Mouse (Mus musculus) limb, embryonic 14.5 days (tissue): ENCODE measurements at regions not wholly inside any gene's neighbourhood (a gene's known extent, or its start where the extent isn't known, plus 50 kb on each side); places are given as distances from the start of the nearest gene placed in this dataset.

Experiments
- ATAC-seq: fragments of 200-750 bp; cut with Nextera tagmentation; 2 replicates; pipeline ENCODE4 v1.8.0; 2017; ENCODE audit warnings: low read depth, moderate number of reproducible peaks, moderate TSS enrichment; ENCODE audit not compliant: low FRiP score
- DNase-seq: peaks from one replicate; pipeline ENCODE4 v3.0.0-alpha.2; 2015; ENCODE audit warnings: low spot score
- H3K27ac ChIP-seq: fragments of 300-500 bp; sonication (generic); replicated peaks from 2 replicates; pipeline ENCODE4 v1.5.1; 2014; ENCODE audit warnings: low read depth, mild to moderate bottlenecking, low read length, moderate library complexity, mixed read lengths
- H3K27me3 ChIP-seq: fragments of 300-500 bp; sonication (generic); 2 replicates; pipeline ENCODE4 v1.6.1; 2014; ENCODE audit warnings: low read length, mixed read lengths; ENCODE audit not compliant: control insufficient read depth, insufficient read depth
- H3K36me3 ChIP-seq: fragments of 300-500 bp; sonication (generic); 2 replicates; pipeline ENCODE4 v1.6.1; 2014; ENCODE audit warnings: mild to moderate bottlenecking, low read length, moderate library complexity, mixed read lengths; ENCODE audit not compliant: control insufficient read depth, insufficient read depth
- H3K4me1 ChIP-seq: fragments of 300-500 bp; sonication (generic); 2 replicates; pipeline ENCODE4 v1.6.1; 2014; ENCODE audit warnings: antibody characterized with exemption, low read length, mixed read lengths; ENCODE audit not compliant: control insufficient read depth, insufficient read depth
- H3K4me2 ChIP-seq: fragments of 300-500 bp; sonication (generic); replicated peaks from 2 replicates; pipeline ENCODE4 v1.6.1; 2014; ENCODE audit warnings: low read depth, mild to moderate bottlenecking, low read length, moderate library complexity; ENCODE audit not compliant: severe bottlenecking
- H3K4me3 ChIP-seq: fragments of 300-500 bp; sonication (generic); replicated peaks from 2 replicates; pipeline ENCODE4 v1.5.1; 2014; ENCODE audit warnings: low read length
- H3K9ac ChIP-seq: fragments of 300-500 bp; sonication (generic); 2 replicates; pipeline ENCODE4 v1.6.1; 2014; ENCODE audit warnings: mild to moderate bottlenecking, low read depth, low read length, moderate library complexity; ENCODE audit not compliant: severe bottlenecking
- H3K9me3 ChIP-seq: fragments of 300-500 bp; sonication (generic); 2 replicates; pipeline ENCODE4 v1.6.1; 2016; ENCODE audit warnings: low read length; ENCODE audit not compliant: control insufficient read depth
- POLR2A ChIP-seq: fragments of 200-500 bp; IDR thresholded peaks from 2 replicates; pipeline ENCODE4 v1.8.0; 2012; ENCODE audit warnings: inconsistent platforms, mild to moderate bottlenecking, moderate library complexity, borderline replicate concordance; ENCODE audit not compliant: insufficient read depth, insufficient read length; ENCODE audit errors: extremely low read depth
- WGBS: fragments of 180-500 bp; shearing (Covaris S2); extraction: QIAGEN DNeasy Blood & Tissue Kit; methylation state at CpG from one replicate; pipeline ENCODE4 v1.1.7; 2014; 5-methylcytosine and 5-hydroxymethylcytosine counted together

DNA sequence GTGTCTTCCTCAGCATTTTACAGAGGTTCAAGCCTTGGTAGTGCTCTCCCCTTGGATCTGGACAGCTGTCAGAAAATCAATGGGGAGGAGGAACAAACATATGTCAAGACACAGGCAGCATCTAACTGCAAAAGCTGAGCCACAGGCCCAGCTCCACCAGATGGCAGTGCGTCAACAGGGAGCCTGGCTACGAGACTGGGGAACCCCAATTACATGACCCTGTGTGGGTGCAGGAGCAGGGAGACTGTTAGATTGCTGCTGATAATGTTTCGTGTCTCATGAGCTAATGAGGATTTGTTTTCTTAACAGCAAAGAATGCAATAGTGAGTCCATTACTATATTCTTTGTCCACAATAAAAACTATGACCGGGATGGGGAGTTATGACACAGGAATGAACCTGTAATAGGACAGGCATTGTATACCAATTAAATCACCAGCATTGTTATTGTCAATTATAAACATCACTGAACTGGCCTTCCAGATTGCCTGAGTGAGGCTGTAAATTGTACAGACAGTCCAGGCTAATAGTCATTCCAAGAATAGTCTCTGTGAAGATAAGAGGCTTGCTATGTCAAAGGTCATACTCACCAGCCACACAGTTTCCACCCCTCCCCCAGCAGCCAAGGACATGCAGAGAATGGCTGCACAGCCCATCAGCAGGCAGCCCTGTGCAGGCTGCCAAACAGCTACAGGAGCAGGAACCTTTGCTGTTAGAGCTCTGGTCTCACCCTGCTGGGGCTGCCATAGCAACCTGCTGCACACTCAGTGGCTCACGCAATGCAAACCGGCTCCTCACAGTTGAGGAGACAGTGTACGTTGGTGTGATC is 58.8 kb upstream of the Barx2 start:
- no peak for TF ChIP-seq POLR2A
- no peak overlapping the region for H3K27ac ChIP-seq
- DNase-seq (peak; percentile 32), ATAC-seq (no peak)
- H3K27me3 ChIP-seq: no peaks in the 10 kb centered on the region
- no peaks in the 10 kb centered on the region for H3K9me3 ChIP-seq
- H3K4me2 ChIP-seq: no peak overlapping the region
- 11% methylated on average over 7 of the region's 7 CpGs for WGBS
- no peak overlapping the region for H3K9ac ChIP-seq
- no peaks in the 10 kb centered on the region for H3K36me3 ChIP-seq
- no peak overlapping the region for H3K4me3 ChIP-seq
- 0 out of 2 replicates have a peak, but pooled peaks cover 5% of the 10 kb centered on the region for H3K4me1 ChIP-seq

DNA sequence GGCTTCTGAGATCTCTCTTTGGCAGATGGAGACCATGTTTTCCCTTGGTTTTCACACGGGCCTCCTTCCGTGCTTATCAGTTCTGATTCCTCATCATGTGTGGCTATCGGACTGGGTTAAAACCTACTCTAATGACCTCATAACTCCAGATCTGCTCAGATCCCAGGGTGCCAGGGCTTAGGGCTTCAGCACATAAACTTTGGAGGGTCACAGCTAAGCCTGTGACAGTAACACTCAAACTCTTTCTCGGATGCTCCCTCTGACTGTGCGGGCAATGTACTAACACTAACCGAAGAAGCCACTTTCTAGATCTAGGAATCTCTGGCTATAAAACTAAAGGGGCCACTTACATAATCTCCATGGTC is 59.3 kb upstream of the Barx2 start:
- no peak for ATAC-seq
- DNase-seq: no peak
- H3K27me3 ChIP-seq: no peaks in the 10 kb centered on the region
- no peak overlapping the region for H3K4me2 ChIP-seq
- H3K4me3 ChIP-seq: no peak overlapping the region
- TF ChIP-seq POLR2A: no peak
- H3K9ac ChIP-seq: no peak overlapping the region
- 0 out of 2 replicates have a peak, but pooled peaks cover 5% of the 10 kb centered on the region for H3K4me1 ChIP-seq
- WGBS: 48% methylated on average over 6 of the region's 6 CpGs
- H3K9me3 ChIP-seq: no peaks in the 10 kb centered on the region
- no peak overlapping the region for H3K27ac ChIP-seq
- H3K36me3 ChIP-seq: no peaks in the 10 kb centered on the region

GRCm38 (mm10) chr9:31976191-31976590 is 62.9 kb upstream of the Barx2 start:
- 38% methylated on average over 2 of the region's 2 CpGs for WGBS
- Histone ChIP-seq H3K27me3 (no peaks in the 10 kb centered on the region), H3K9ac (no peak overlapping the region), H3K4me2 (no peak overlapping the region), H3K27ac (no peak overlapping the region), H3K9me3 (peaks cover 7% of the 10 kb centered on the region; the same call in 1 of the 2 replicates), H3K36me3 (no peaks in the 10 kb centered on the region), H3K4me1 (0 out of 2 replicates have a peak, but pooled peaks cover 5% of the 10 kb centered on the region), H3K4me3 (no peak overlapping the region)
- no peak for ATAC-seq
- TF ChIP-seq POLR2A: no peak
- DNase-seq: no peak

DNA sequence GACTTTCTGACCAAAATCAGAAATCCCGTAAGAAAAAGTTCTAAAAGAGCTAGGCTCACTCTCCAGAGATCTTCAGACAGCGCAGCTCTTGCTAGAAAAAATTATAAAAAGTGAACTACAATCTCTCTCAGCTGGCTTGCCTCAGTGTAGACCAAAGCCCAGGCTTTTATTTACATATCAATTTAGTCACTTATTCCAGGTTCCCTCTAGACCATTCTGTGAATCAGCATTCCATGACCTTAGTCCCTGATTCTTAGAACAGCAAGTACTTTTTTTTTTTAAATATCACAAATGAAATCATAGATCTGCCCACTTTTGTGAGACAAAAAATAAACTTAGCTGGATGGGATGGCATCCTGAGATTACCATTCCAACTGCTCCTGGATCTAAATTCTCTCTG is 64.8 kb upstream of the Barx2 start:
- H3K27ac ChIP-seq: no peak overlapping the region
- H3K9me3 ChIP-seq: peaks cover 7% of the 10 kb centered on the region; the same call in 1 of the 2 replicates
- no peaks in the 10 kb centered on the region for H3K27me3 ChIP-seq
- ATAC-seq (no peak), DNase-seq (no peak)
- TF ChIP-seq POLR2A: no peak
- H3K9ac ChIP-seq: no peak overlapping the region
- 84% methylated on average over 2 of the region's 2 CpGs for WGBS
- H3K4me2 ChIP-seq: no peak overlapping the region
- H3K36me3 ChIP-seq: no peaks in the 10 kb centered on the region
- H3K4me3 ChIP-seq: no peak overlapping the region
- no peaks in the 10 kb centered on the region for H3K4me1 ChIP-seq

DNA sequence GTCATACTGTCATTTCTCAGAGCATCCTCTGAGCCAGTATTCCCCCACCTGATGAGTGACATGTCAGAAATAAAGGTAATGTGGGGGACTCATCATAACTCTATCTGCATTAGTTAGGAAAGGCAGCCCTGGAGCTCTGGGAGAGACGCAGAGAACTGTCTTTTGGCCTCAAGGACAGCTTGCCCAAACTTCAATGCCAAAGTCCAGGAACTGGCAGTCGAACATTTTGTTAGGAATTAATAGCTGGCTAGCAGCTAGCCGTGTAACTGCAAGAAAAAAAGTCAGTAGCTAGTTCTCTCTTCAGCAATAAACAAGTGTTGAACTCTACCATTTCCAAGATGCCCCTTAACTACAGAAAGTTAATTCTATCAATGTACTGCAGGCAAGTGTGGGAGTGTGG is 65.9 kb upstream of the Barx2 start:
- DNase-seq (no peak), ATAC-seq (no peak)
- H3K4me3 ChIP-seq: no peak overlapping the region
- no peaks in the 10 kb centered on the region for H3K27me3 ChIP-seq
- no peak overlapping the region for H3K27ac ChIP-seq
- no peak overlapping the region for H3K4me2 ChIP-seq
- peaks cover 7% of the 10 kb centered on the region; the same call in 1 of the 2 replicates for H3K9me3 ChIP-seq
- H3K9ac ChIP-seq: no peak overlapping the region
- H3K4me1 ChIP-seq: no peaks in the 10 kb centered on the region
- H3K36me3 ChIP-seq: no peaks in the 10 kb centered on the region
- 73% methylated on average over 3 of the region's 3 CpGs for WGBS
- TF ChIP-seq POLR2A: no peak
